Mouse (Mus musculus) limb, embryonic 15.5 days (tissue): ENCODE data around the gene Thada. TPM values are rescaled to one million over a fixed set of nuclear protein-coding genes. Genes with fewer than 3 reads are reported as not detected.

Source experiments
- ATAC-seq: fragments of 200-750 bp; cut with Nextera tagmentation; 2 replicates; pipeline ENCODE4 v1.8.0; 2017; ENCODE audit warnings: low read depth, moderate TSS enrichment; ENCODE audit not compliant: insufficient number of reproducible peaks, low FRiP score, low TSS enrichment
- H3K27ac ChIP-seq: fragments of 300-500 bp; sonication (generic); 2 replicates; pipeline ENCODE4 v1.5.1; 2015; ENCODE audit warnings: moderate library complexity, mild to moderate bottlenecking, inconsistent platforms
- H3K27me3 ChIP-seq: fragments of 300-500 bp; sonication (generic); 2 replicates; pipeline ENCODE4 v1.6.1; 2015; ENCODE audit warnings: inconsistent platforms
- H3K36me3 ChIP-seq: fragments of 300-500 bp; sonication (generic); 2 replicates; pipeline ENCODE4 v1.6.1; 2015; ENCODE audit warnings: inconsistent platforms
- H3K4me1 ChIP-seq: fragments of 300-500 bp; sonication (generic); 2 replicates; pipeline ENCODE4 v1.6.1; 2015; ENCODE audit warnings: inconsistent platforms
- H3K4me2 ChIP-seq: fragments of 300-500 bp; sonication (generic); 2 replicates; pipeline ENCODE4 v1.6.1; 2015; ENCODE audit warnings: mild to moderate bottlenecking, inconsistent platforms
- H3K4me3 ChIP-seq: fragments of 300-500 bp; sonication (generic); 2 replicates; pipeline ENCODE4 v1.5.1; 2015; ENCODE audit warnings: mild to moderate bottlenecking, inconsistent platforms
- H3K9ac ChIP-seq: fragments of 300-500 bp; sonication (generic); 2 replicates; pipeline ENCODE4 v1.6.1; 2015; ENCODE audit warnings: inconsistent platforms
- H3K9me3 ChIP-seq: fragments of 300-500 bp; sonication (generic); 2 replicates; pipeline ENCODE4 v1.6.1; 2016; ENCODE audit warnings: inconsistent platforms
- WGBS: fragments of 180-500 bp; shearing (Covaris S2); methylation state at CpG from one replicate; pipeline ENCODE4 v1.1.7; 2015; 5-methylcytosine and 5-hydroxymethylcytosine counted together
- polyA plus RNA-seq: library from polyadenylated mRNA; unstranded; fragments of >200 nt; fragmentation: Nextera tagmentation; extraction: Ambion mirVana; gene quantifications from 2 replicates; pipeline ENCODE4 v1.2.1, GENCODE M21; 2015

Thada gene
- polyA plus RNA-seq, 1 experiment from 2014 or later = 7.2 TPM

GRCm38 (mm10) chr17:84497559-84497958, 31.6 kb upstream of the Thada start:
- Histone ChIP-seq H3K4me2 (no peak overlapping the region), H3K9ac (no peak overlapping the region), H3K9me3 (no peaks in the 10 kb centered on the region), H3K27ac (no peak overlapping the region), H3K4me3 (no peak overlapping the region), H3K4me1 (no peaks in the 10 kb centered on the region), H3K27me3 (no peaks in the 10 kb centered on the region), H3K36me3 (no peaks in the 10 kb centered on the region)
- no peak for ATAC-seq
- WGBS = 67% methylated on average over 2 of the region's 2 CpGs

- WGBS = 87% methylated on average over 5 of the region's 5 CpGs
- Histone ChIP-seq H3K9ac (no peak overlapping the region), H3K4me1 (no peaks in the 10 kb centered on the region), H3K4me3 (no peak overlapping the region), H3K9me3 (no peaks in the 10 kb centered on the region), H3K36me3 (no peaks in the 10 kb centered on the region), H3K27me3 (no peaks in the 10 kb centered on the region), H3K27ac (no peak overlapping the region), H3K4me2 (no peak overlapping the region)
- no peak for ATAC-seq
Measured at GRCm38 (mm10) chr17:84497026-84497425, 31.0 kb upstream of the Thada start.

GRCm38 (mm10) chr17:84492255-84492880, 26.4 kb upstream of the Thada start:
- no peak overlapping the region for H3K4me3 ChIP-seq
- no peak overlapping the region for H3K27ac ChIP-seq
- H3K9me3 ChIP-seq = no peaks in the 10 kb centered on the region
- H3K36me3 ChIP-seq = no peaks in the 10 kb centered on the region
- 27% methylated on average over 5 of the region's 5 CpGs for WGBS
- no peaks in the 10 kb centered on the region for H3K4me1 ChIP-seq
- H3K27me3 ChIP-seq = no peaks in the 10 kb centered on the region
- H3K9ac ChIP-seq = no peak overlapping the region
- H3K4me2 ChIP-seq = no peak overlapping the region
- no peak for ATAC-seq

- Histone ChIP-seq H3K36me3 (no peaks in the 10 kb centered on the region), H3K27ac (no peak overlapping the region), H3K4me2 (no peak overlapping the region), H3K27me3 (no peaks in the 10 kb centered on the region), H3K9ac (no peak overlapping the region), H3K4me1 (no peaks in the 10 kb centered on the region), H3K4me3 (no peak overlapping the region), H3K9me3 (no peaks in the 10 kb centered on the region)
- no peak for ATAC-seq
- WGBS = 68% methylated on average over 2 of the region's 2 CpGs
Measured at GRCm38 (mm10) chr17:84487415-84487814, 21.4 kb upstream of the Thada start.

- no peak overlapping the region for H3K4me2 ChIP-seq
- H3K27me3 ChIP-seq = no peaks in the 10 kb centered on the region
- 0 out of 2 replicates have a peak, but pooled peaks cover 4% of the 10 kb centered on the region for H3K4me1 ChIP-seq
- H3K27ac ChIP-seq = peak overlapping the region; percentile 48
- H3K9me3 ChIP-seq = no peaks in the 10 kb centered on the region
- no peak overlapping the region for H3K4me3 ChIP-seq
- 32% methylated on average over 6 of the region's 6 CpGs for WGBS
- no peaks in the 10 kb centered on the region for H3K36me3 ChIP-seq
- ATAC-seq = peak; percentile 83
- H3K9ac ChIP-seq = no peak overlapping the region
Measured at GRCm38 (mm10) chr17:84483673-84484320, 17.8 kb upstream of the Thada start.

GRCm38 (mm10) chr17:84482831-84483230, 16.8 kb upstream of the Thada start:
- Histone ChIP-seq H3K27ac (peak overlapping the region; percentile 48), H3K9ac (no peak overlapping the region), H3K36me3 (no peaks in the 10 kb centered on the region), H3K4me1 (0 out of 2 replicates have a peak, but pooled peaks cover 4% of the 10 kb centered on the region), H3K9me3 (no peaks in the 10 kb centered on the region), H3K4me2 (no peak overlapping the region), H3K27me3 (no peaks in the 10 kb centered on the region), H3K4me3 (no peak overlapping the region)
- WGBS = 88% methylated on average over 3 of the region's 3 CpGs
- no peak for ATAC-seq

GRCm38 (mm10) chr17:84480464-84481355, 14.7 kb upstream of the Thada start:
- Histone ChIP-seq H3K4me2 (no peak overlapping the region), H3K9me3 (no peaks in the 10 kb centered on the region), H3K9ac (no peak overlapping the region), H3K4me1 (0 out of 2 replicates have a peak, but pooled peaks cover 4% of the 10 kb centered on the region), H3K36me3 (no peaks in the 10 kb centered on the region), H3K4me3 (no peak overlapping the region), H3K27me3 (no peaks in the 10 kb centered on the region), H3K27ac (0 out of 2 replicates have a peak overlapping the region, but pooled peaks have one; percentile 24)
- WGBS = 53% methylated on average over 15 of the region's 15 CpGs
- no peak for ATAC-seq

- ATAC-seq = no peak
- WGBS = 81% methylated on average over 4 of the region's 4 CpGs
- Histone ChIP-seq H3K27me3 (no peaks in the 10 kb centered on the region), H3K36me3 (no peaks in the 10 kb centered on the region), H3K4me2 (no peak overlapping the region), H3K4me3 (no peak overlapping the region), H3K9me3 (no peaks in the 10 kb centered on the region), H3K27ac (no peak overlapping the region), H3K4me1 (0 out of 2 replicates have a peak, but pooled peaks cover 4% of the 10 kb centered on the region), H3K9ac (no peak overlapping the region)
Measured at GRCm38 (mm10) chr17:84478276-84478675, 12.3 kb upstream of the Thada start.

GRCm38 (mm10) chr17:84477176-84477575, 11.2 kb upstream of the Thada start:
- H3K4me2 ChIP-seq = no peak overlapping the region
- ATAC-seq = no peak
- 82% methylated on average over 5 of the region's 5 CpGs for WGBS
- H3K4me1 ChIP-seq = 0 out of 2 replicates have a peak, but pooled peaks cover 4% of the 10 kb centered on the region
- H3K4me3 ChIP-seq = no peak overlapping the region
- H3K27me3 ChIP-seq = no peaks in the 10 kb centered on the region
- H3K9ac ChIP-seq = no peak overlapping the region
- no peaks in the 10 kb centered on the region for H3K36me3 ChIP-seq
- no peaks in the 10 kb centered on the region for H3K9me3 ChIP-seq
- H3K27ac ChIP-seq = no peak overlapping the region

- H3K4me3 ChIP-seq = no peak overlapping the region
- ATAC-seq = no peak
- no peak overlapping the region for H3K27ac ChIP-seq
- H3K4me2 ChIP-seq = no peak overlapping the region
- no peaks in the 10 kb centered on the region for H3K9me3 ChIP-seq
- WGBS = 61% methylated on average over 4 of the region's 4 CpGs
- no peaks in the 10 kb centered on the region for H3K27me3 ChIP-seq
- H3K9ac ChIP-seq = no peak overlapping the region
- H3K4me1 ChIP-seq = no peaks in the 10 kb centered on the region
- no peaks in the 10 kb centered on the region for H3K36me3 ChIP-seq
Measured at GRCm38 (mm10) chr17:84474312-84474711, 8.3 kb upstream of the Thada start.

- WGBS = 78% methylated on average over 4 of the region's 4 CpGs
- Histone ChIP-seq H3K27ac (no peak overlapping the region), H3K9me3 (no peaks in the 10 kb centered on the region), H3K4me3 (no peak overlapping the region), H3K4me2 (no peak overlapping the region), H3K27me3 (no peaks in the 10 kb centered on the region), H3K4me1 (no peaks in the 10 kb centered on the region), H3K9ac (no peak overlapping the region), H3K36me3 (peaks cover 76% of the 10 kb centered on the region)
- no peak for ATAC-seq
Measured at GRCm38 (mm10) chr17:84435012-84435411, 31.0 kb downstream of the Thada start.

GRCm38 (mm10) chr17:84434233-84434632, 31.8 kb downstream of the Thada start:
- Histone ChIP-seq H3K4me3 (no peak overlapping the region), H3K9ac (no peak overlapping the region), H3K36me3 (peaks cover 76% of the 10 kb centered on the region)

More at GRCm38 (mm10) chr17:84434233-84434632, 31.8 kb downstream of the Thada start:
- Histone ChIP-seq H3K4me1 (no peaks in the 10 kb centered on the region), H3K4me2 (no peak overlapping the region), H3K27ac (no peak overlapping the region), H3K27me3 (no peaks in the 10 kb centered on the region), H3K9me3 (no peaks in the 10 kb centered on the region)
- no peak for ATAC-seq
